Mouse (Mus musculus): ENCODE data around the gene Map3k15.

DNA sequence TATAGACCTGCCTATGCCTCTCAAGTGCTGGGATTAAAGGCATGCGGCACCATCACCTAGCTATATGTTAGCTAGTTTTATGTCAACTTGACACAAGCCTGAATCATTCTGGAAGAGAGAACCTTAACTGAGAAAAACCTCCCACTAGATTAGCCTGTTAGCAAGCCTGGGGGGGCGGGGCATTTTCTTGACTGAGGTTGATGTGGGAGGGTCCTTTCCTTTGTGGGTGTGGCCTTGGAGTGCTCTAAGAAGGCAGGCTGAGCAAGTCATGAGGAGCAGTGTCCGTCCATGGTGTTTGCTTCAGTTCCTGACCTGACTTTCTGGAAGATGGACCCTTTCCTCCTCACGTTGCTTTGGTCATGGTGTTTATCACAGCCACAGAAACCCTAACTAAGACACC lies 158.6 kb downstream of the Map3k15 start:
- TF ChIP-seq CTCF (IDR thresholded peaks at IDR 0.05; ENCODE audit: insufficient read depth, low read depth, low read length) (no peak), POLR2A (IDR thresholded peaks at IDR 0.05; ENCODE audit: insufficient read depth, low read depth, low read length) (no peak)
